Comparison of ENCODE assay signal across 12 mouse cellular contexts in the genomic region with DNA sequence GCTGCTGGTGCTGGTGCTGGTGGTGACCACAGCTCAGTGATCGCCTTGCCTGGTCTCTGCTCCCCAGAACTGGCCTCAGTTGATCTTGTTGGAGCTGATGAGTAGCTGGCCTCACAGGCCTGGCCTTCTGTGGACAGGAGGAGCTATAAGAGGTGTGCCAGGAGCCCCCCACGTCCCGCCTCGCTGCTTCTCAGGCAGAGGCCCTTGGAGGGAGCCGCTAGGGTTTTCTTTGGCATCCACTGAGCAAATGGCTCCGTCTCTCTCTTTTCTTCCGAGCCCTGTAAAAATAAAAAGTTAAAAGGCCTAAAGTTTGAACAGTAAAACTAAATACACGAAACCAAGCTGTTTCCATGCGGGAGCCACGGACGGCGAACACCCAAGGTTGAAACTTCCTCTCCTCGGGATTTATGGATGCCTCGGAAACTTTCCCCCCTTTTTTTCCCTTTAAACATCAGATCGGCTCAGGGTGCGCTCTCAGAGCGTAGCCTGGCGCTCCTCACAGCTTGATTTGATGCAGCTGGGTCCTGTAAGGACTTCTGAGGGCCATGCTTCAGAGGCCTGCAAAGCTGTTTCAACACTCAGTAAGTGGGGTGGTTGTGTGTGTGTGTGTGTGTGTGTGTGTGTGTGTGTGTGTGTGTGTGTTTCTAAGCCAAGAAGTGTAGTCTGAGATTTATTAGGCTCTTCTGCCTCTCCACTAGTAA. TPM values are rescaled to one million over a fixed set of nuclear protein-coding genes. Genes with fewer than 3 reads are reported as not detected.
DNase-seq lines count a peak whose midpoint lies in the region; ATAC-seq and TF ChIP-seq lines count a peak whose summit lies in the region.
"Had no signal": no experiment of that assay in that cellular context is flagged by ENCODE, and none has a peak within 500 bp of the region (broad histone marks: within the 10 kb centered on the region; RNA-seq: fewer than 3 reads in every experiment).

No protein-coding gene starts in this region.

- no peak for TF ChIP-seq EP300 in liver, postnatal 0 days (IDR thresholded peaks at IDR 0.05; ENCODE audit: low read depth)

- no peak for DNase-seq in lung, postnatal 25 days (ENCODE audit: low spot score)
- DNase-seq in liver, postnatal 0 days, result no peak
- DNase-seq in adrenal gland, adult 8-10 months, result no peak
- DNase-seq: liver; right cerebral cortex, postnatal 25 days had no signal

- H3K4me1 ChIP-seq in lung, embryonic 15.5 days, result peaks cover 58% of the 10 kb centered on the region
- H3K4me1 ChIP-seq in heart, embryonic 16.5 days (ENCODE audit: control insufficient read depth, insufficient read depth, low read length), result peaks cover 7% of the 10 kb centered on the region
- peaks cover 48% of the 10 kb centered on the region for H3K4me1 ChIP-seq in kidney, embryonic 16.5 days (ENCODE audit: insufficient read depth, low read length)
- peaks cover 33% of the 10 kb centered on the region for H3K4me1 ChIP-seq in stomach, embryonic 14.5 days (ENCODE audit: control insufficient read depth, insufficient read depth, low read length)
- H3K4me1 ChIP-seq in liver, postnatal 0 days (ENCODE audit: insufficient read depth), result no peaks in the 10 kb centered on the region

- H3K27ac ChIP-seq in lung, embryonic 15.5 days, result peak overlapping the region; percentile 90
- H3K27ac ChIP-seq in heart, embryonic 16.5 days (ENCODE audit: low read length), result peak overlapping the region; percentile 75
- H3K27ac ChIP-seq in kidney, embryonic 16.5 days (ENCODE audit: low read length), result peak overlapping the region; percentile 96
- H3K27ac ChIP-seq in stomach, embryonic 14.5 days (ENCODE audit: low read length), result peak overlapping the region; percentile 98
- no peak overlapping the region for H3K27ac ChIP-seq in liver, postnatal 0 days (ENCODE audit: low read depth)

- peaks cover 5% of the 10 kb centered on the region; the same call in 1 of the 2 replicates for H3K36me3 ChIP-seq in lung, embryonic 15.5 days
- peaks cover 9% of the 10 kb centered on the region; the same call in 1 of the 2 replicates for H3K36me3 ChIP-seq in heart, embryonic 16.5 days (ENCODE audit: control insufficient read depth, insufficient read depth)
- H3K36me3 ChIP-seq in kidney, embryonic 16.5 days (ENCODE audit: insufficient read depth, low read length), result peaks cover 13% of the 10 kb centered on the region
- H3K36me3 ChIP-seq in stomach, embryonic 14.5 days (ENCODE audit: control insufficient read depth, insufficient read depth, low read length), result no peaks in the 10 kb centered on the region; the same call in 1 of the 2 replicates
- H3K36me3 ChIP-seq in liver, postnatal 0 days (replicated peaks; ENCODE audit: insufficient read depth, low read length), result no peaks in the 10 kb centered on the region

- 20% methylated on average over 18 of the region's 18 CpGs for WGBS in lung, embryonic 15.5 days
- WGBS in heart, embryonic 16.5 days, result 69% methylated on average over 18 of the region's 18 CpGs
- WGBS in kidney, embryonic 16.5 days, result 24% methylated on average over 18 of the region's 18 CpGs
- WGBS in stomach, embryonic 14.5 days, result 28% methylated on average over 18 of the region's 18 CpGs
- 81% methylated on average over 18 of the region's 18 CpGs for WGBS in liver, postnatal 0 days (ENCODE audit: insufficient replicate concordance)

- H3K4me3 ChIP-seq in lung, embryonic 15.5 days, result no peak overlapping the region
- H3K4me3 ChIP-seq in heart, embryonic 16.5 days (ENCODE audit: low read length), result no peak overlapping the region
- no peak overlapping the region for H3K4me3 ChIP-seq in kidney, embryonic 16.5 days (ENCODE audit: low read length)
- H3K4me3 ChIP-seq in stomach, embryonic 14.5 days (ENCODE audit: low read depth, low read length), result no peak overlapping the region
- no peak overlapping the region for H3K4me3 ChIP-seq in liver, postnatal 0 days (ENCODE audit: low read depth, low read length)
- H3K4me3 ChIP-seq: erythroblast, embryonic 14.5 days had no signal

- no peak overlapping the region for H3K9ac ChIP-seq in lung, embryonic 15.5 days
- no peak overlapping the region for H3K9ac ChIP-seq in heart, embryonic 16.5 days (ENCODE audit: low read length)
- peak overlapping the region; percentile 14 for H3K9ac ChIP-seq in kidney, embryonic 16.5 days (replicated peaks; ENCODE audit: low read length)
- H3K9ac ChIP-seq in stomach, embryonic 14.5 days (replicated peaks; ENCODE audit: low read depth, low read length), result no peak overlapping the region
- H3K9ac ChIP-seq in liver, postnatal 0 days (replicated peaks), result no peak overlapping the region

- TF ChIP-seq CTCF in liver, postnatal 0 days (IDR thresholded peaks at IDR 0.05; ENCODE audit: low read depth), result no peak

- no peaks in the 10 kb centered on the region for H3K9me3 ChIP-seq in lung, embryonic 15.5 days
- peaks cover 7% of the 10 kb centered on the region for H3K9me3 ChIP-seq in heart, embryonic 16.5 days (replicated peaks; ENCODE audit: control insufficient read depth, low read length)
- H3K9me3 ChIP-seq in kidney, embryonic 16.5 days (ENCODE audit: low read length), result peaks cover 9% of the 10 kb centered on the region
- 0 out of 2 replicates have a peak, but pooled peaks cover 4% of the 10 kb centered on the region for H3K9me3 ChIP-seq in stomach, embryonic 14.5 days (ENCODE audit: control insufficient read depth, low read depth, low read length)
- H3K9me3 ChIP-seq in liver, postnatal 0 days (ENCODE audit: low read length), result no peaks in the 10 kb centered on the region

- peak; percentile 84 for ATAC-seq in lung, embryonic 15.5 days (ENCODE audit: borderline replicate concordance, extremely low read depth, low FRiP score, low TSS enrichment)
- no peak for ATAC-seq in heart, embryonic 16.5 days (replicated peaks; ENCODE audit: extremely low read depth, insufficient read depth, low FRiP score)
- ATAC-seq in kidney, embryonic 16.5 days (ENCODE audit: low FRiP score, low TSS enrichment), result peak; percentile 88
- peak; percentile 87 for ATAC-seq in stomach, embryonic 14.5 days (ENCODE audit: insufficient number of reproducible peaks, insufficient read depth, low FRiP score, low read depth)
- ATAC-seq in liver, postnatal 0 days, result no peak
- ATAC-seq: activated CD4-positive, CD25-positive, alpha-beta regulatory T cell, adult 4 months had no signal

- no peaks in the 10 kb centered on the region for H3K27me3 ChIP-seq in lung, embryonic 15.5 days
- H3K27me3 ChIP-seq in heart, embryonic 16.5 days (ENCODE audit: control insufficient read depth, insufficient read depth, low read length), result no peaks in the 10 kb centered on the region
- H3K27me3 ChIP-seq in kidney, embryonic 16.5 days (ENCODE audit: insufficient read depth, low read length), result no peaks in the 10 kb centered on the region
- no peaks in the 10 kb centered on the region for H3K27me3 ChIP-seq in stomach, embryonic 14.5 days (ENCODE audit: control insufficient read depth, insufficient read depth, low read length)
- H3K27me3 ChIP-seq in liver, postnatal 0 days (ENCODE audit: insufficient read depth, low read length), result no peaks in the 10 kb centered on the region

- 0 out of 2 replicates have a peak overlapping the region, but pooled peaks have one; percentile 8 for H3K4me2 ChIP-seq in lung, embryonic 15.5 days
- no peak overlapping the region for H3K4me2 ChIP-seq in heart, embryonic 16.5 days (ENCODE audit: low read depth, low read length)
- 0 out of 2 replicates have a peak overlapping the region, but pooled peaks have one; percentile 8 for H3K4me2 ChIP-seq in kidney, embryonic 16.5 days (replicated peaks; ENCODE audit: low read depth, low read length)
- no peak overlapping the region for H3K4me2 ChIP-seq in stomach, embryonic 14.5 days (replicated peaks; ENCODE audit: low read depth, low read length)
- H3K4me2 ChIP-seq in liver, postnatal 0 days (ENCODE audit: low read depth, low read length), result no peak overlapping the region
- H3K4me2 ChIP-seq: midbrain, embryonic 11.5 days had no signal

RNA-seq across cellular contexts. Expression of a gene that starts 25.0 kb away (rescaled TPM):
- 56.4 TPM in 2 replicates for polyA plus RNA-seq in lung, embryonic 15.5 days (2015; fragmentation: Nextera tagmentation; extraction: Ambion mirVana)
- 12.3 and 15.4 TPM in 2 replicates for polyA plus RNA-seq in heart, embryonic 16.5 days (2015; fragmentation: Nextera tagmentation; extraction: Ambion mirVana)
- polyA plus RNA-seq in kidney, embryonic 16.5 days (2015; fragmentation: Nextera tagmentation; extraction: Ambion mirVana), result 66.5 and 66.9 TPM in 2 replicates
- polyA plus RNA-seq in stomach, embryonic 14.5 days (2014; fragmentation: Nextera tagmentation; extraction: Ambion mirVana), result 31.2 and 33.7 TPM in 2 replicates
- polyA plus RNA-seq in liver, postnatal 0 days (2015; fragmentation: Nextera tagmentation; extraction: Ambion mirVana), result 2.5 and 2.9 TPM in 2 replicates
- 10 to 100 TPM; 38.0 to 56.5 (median 46.5) TPM for total RNA-seq in adrenal gland, adult 8-10 months (2022)
- polyA plus RNA-seq: activated CD4-positive, CD25-positive, alpha-beta regulatory T cell, adult 4 months; erythroblast, embryonic 14.5 days had no signal

Comparison
In these comparisons a context has a peak if more than half of its experiments do, and no peak if none do; other contexts are left out.
1. ATAC-seq: peak in lung, embryonic 15.5 days (single experiment), kidney, embryonic 16.5 days (single experiment) and stomach, embryonic 14.5 days (single experiment); none in heart, embryonic 16.5 days (single experiment) and liver, postnatal 0 days (single experiment).
2. H3K4me2 ChIP-seq: peak in lung, embryonic 15.5 days (single experiment) and kidney, embryonic 16.5 days (single experiment); none in heart, embryonic 16.5 days (single experiment), stomach, embryonic 14.5 days (single experiment) and liver, postnatal 0 days (single experiment).